Mouse (Mus musculus) ES-CJ7 (cell line): ENCODE results near the gene Pnmal1.
"Not testable (repeated sequence)": the region's sequence is repeated elsewhere in the genome, so short reads cannot be mapped to it uniquely, and the experiment has no call there.

Source experiments
- DNase-seq: peaks from one replicate; pipeline ENCODE4 v3.0.0; 2011; ENCODE audit warnings: low read depth, low spot score

Pnmal1 gene

DNA sequence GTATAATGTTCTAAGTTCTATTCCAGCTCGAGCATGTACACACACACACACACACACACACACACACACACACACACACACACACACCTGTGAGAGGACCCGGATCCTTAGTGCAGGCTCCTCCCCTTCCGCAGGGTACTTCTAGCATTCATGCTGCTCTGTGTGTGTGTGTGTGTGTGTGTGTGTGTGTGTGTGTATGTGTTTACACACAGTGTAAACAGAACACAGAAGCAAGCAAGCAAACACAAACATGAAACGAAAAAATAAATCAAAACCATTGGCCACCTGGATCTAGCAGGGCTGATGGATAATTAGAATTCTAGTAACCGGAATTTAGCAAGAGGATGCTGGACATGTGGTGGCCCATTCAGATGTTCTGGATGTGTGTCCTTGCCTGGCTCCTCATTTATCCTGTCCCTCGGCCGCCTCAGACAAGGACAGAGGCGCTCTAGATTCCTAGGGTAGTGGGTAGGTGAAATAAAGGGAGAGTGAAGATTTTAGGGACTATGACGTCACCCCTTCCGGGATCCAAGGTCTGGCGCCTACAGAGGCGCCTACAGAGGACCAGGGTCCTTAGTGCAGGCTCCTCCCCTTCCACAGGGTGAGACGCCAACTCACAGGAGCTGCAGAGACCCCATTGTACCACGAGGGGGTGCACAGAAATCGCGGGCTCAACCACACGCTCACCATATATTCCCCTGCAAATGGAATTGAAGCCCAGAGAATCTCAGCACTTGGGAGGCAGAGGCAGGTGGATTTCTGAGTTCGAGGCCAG lies 8.4 kb upstream of the Pnmal1 start:
- DNase-seq: peak; percentile 94

DNA sequence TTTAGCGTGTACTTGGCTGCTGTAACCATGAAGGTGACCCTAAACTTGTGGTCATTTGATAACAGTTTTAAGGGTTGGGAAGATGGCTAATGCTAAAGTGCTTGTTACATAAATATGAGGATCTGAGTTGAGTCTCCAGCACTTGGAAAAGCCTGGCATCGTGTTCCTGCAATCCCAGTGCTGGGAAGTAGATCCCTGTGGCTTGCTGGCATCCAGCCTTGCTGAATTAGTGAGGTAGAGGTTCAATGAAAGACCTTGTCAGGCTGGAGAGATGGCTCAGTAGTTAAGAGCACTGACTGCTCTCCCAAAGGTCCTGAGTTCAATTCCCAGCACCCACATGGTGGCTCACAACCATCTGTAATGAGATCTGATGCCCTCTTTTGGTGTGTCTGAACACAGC lies 5.7 kb upstream of the Pnmal1 start:
- DNase-seq: not testable (repeated sequence)

DNA sequence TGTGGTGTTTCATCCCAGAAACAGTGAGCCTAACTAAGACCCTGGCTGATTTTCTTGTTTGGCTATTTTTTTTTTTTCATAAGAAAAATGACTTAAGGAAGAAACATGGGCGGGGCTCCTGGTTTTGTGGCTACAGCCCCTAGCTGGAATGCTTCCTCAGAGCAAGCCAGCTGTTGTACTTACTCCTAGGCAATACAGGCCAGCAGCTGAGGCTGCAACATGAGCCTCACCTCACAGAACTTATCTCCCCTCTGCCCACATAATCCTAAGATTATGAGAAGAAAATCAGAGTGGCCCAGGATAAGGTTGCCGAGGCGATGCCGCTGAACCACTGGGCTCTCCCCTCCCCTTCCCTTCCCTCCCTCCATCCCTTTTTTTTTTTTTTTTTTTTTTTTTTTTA lies 3.8 kb upstream of the Pnmal1 start:
- no peak for DNase-seq

DNA sequence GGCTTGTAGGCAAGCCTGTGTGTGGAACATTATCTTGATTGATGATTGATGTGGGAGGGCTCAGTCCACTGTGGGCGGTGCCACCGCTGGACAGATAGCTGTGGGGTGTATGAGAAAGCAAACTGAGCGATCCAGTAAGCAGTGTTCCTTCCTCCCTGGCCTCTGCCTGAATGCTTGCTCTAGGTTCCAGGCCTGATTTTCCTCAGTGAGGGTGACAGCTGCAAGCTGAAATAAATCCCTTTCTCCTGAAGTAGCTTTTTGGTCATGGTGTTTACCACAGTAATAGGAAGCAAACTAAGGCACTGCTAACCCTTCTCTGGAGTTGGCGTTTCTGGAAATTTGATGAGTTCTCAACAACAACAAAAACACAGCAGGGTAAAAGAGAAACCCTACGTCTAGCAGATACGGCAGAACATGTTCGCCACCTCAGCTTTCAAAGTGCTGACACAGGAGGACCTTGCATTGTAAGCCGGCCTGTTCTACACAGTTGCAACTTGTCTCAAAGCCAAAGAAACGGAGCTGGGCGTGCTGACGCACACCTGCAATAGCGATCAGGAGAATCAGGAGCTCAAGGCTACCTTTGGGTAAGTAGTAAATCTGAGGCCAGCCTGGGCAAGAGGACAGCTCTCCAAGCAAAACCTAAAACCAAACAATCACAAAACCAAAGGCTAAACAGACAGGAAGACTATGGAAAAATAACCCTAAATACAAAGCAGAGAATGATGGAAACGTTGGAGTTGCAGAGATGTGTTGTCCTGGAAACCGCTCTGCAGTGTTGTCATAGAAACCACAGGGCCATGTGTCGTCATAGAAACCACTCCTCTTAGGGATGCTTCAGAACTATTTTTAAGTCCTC lies 2.8 kb upstream of the Pnmal1 start:
- DNase-seq: no peak

DNA sequence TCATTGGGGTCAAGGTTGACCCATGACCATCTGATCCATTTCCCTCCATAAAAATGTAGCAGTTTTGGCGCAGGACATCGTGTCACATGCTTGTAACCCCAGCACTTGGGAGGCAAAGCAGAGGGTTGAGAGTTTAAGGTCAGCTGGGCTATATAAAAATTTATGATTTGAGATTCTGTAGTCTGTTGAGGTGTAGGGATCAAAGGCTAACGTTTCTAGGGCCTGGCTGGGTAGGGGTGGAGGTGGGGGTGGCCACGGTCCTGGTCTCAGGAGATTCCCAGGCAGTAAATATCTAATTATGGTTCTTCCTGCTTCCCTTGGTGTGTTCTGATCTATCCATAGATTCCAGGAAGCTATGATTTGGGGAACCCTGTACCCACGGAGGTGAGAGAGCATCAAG lies 2.2 kb downstream of the Pnmal1 start:
- DNase-seq: no peak

DNA sequence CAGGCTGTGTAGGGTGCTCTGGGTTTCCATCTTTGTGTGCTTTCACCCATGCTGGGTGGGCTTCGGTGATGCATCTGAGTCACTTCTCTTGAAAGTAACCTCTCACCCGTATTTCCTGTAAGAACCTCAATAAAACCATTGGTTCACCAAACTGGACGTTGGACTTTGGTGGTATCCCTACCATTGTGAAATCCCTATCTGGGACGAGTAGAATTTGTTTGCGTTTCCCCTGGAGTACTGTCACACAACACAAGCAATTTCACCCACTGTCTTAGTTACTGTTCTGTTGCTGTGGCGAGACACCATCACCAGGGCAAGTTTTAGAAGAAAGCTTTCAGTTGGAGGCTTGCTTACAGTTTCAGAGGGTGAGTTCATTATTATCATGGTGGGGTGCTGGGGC lies 8.9 kb downstream of the Pnmal1 start:
- DNase-seq: no peak

DNA sequence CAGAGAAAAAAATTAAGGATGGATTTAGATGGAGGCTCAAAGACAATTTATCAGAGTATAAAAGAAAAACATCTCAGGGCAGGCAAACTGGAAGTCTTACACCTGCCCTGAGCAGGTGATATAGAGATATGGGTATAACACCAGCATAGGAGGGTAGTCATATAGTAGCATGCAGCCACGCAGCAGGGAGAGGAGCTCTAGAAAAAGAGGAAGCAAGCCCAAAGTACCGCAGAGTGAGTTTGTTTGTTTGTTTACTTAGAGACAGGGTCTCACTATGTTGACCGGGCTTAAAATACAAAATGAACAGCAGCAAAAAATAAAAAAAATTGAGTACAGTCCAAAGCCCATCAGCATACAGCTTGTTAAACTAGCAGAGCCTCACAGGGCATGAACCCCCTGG lies 11.7 kb downstream of the Pnmal1 start:
- DNase-seq: no peak

DNA sequence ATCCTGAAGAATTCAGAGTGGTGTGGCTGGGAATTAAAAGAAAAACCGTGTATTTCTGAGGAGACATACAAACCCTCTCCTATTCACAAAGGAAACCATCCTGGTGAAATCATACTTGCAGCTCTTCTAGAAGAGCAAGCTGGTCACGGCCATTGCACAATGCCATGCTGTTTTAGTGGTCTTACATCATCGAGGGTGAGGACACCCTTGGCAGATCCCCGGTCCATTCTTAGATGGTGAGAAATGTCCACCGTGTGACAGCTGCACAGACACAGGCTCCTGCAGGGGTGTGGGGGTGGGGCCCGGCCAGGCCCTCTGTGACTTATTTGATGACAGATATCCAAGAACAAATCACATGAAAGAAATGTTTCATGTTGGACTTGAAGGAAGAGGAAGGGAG lies 14.5 kb downstream of the Pnmal1 start:
- no peak for DNase-seq

DNA sequence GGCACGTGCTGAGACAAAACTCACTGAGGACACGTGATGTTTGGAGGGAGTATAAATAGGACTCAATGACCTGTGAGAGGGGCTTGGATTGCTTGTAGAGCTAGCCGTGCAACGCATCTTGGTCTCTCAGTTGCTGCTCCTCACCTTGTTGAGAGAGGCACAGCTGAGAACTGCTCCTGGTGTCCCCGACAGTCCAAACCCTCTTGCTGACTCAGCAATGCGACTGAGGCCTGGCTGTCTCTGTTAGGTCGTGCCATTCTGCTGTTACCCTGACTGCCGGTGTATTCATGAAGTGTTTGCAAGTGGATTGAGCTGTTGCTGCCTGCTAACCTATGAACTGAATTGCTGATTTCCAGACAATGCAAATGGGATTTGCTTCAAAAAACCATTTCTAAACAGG lies 16.8 kb downstream of the Pnmal1 start:
- DNase-seq: no peak

DNA sequence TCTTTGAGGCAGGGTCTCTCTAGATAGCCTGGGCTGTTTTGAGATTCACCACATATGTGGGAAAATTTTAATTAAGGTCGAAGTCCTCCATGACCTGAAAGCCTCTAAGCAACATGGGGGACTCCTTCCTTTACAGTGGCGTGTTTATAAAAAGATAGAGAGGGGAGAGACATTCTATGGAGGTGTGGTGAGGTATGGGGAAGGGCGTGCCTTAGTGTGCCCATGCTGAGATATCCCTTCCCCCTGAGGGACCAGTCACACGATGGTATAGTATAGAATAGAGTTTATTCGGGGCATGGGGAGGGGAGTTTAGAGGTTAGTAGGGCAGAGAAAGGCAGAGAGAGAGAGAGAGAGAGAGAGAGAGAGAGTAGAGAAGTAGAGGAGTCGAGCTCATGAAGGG lies 18.7 kb downstream of the Pnmal1 start:
- DNase-seq: no peak

DNA sequence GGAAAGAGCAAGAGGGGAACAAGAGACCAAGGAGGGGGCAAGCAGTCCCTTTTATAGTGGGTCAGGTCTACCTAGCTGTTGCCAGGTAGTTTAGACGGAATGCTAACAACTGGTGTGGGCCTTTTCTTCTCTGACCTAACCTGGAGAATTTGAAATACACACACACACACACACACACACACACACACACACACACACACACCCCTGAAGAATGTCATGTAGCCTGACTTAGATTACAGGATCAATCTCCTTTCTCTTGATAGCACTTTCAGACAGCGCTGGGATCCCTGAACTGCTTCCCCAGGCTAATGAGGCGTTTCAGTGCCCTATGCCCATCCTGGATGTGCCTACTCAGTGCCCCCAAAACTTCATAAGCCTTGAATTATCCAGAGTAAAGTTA lies 19.1 kb downstream of the Pnmal1 start:
- DNase-seq: no peak

DNA sequence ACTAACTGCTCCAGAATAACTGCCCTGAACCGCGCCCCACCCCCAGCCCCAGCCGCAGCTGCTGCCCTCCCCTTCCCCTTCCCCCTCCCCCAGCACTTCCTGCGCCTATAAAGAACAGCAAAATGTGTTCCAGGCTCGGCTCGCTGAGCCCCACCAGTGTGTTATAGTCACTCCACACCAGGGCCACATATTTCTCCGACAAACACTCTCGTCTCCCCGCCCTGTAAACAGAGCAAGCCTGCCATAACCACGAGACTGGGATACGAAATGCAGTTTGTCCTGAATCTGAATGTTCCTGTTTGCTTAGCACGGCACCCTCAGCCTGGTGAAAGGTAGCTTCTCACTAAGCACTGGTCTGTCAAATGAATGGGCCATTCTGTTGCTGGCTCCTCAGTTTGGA lies 20.9 kb downstream of the Pnmal1 start:
- DNase-seq: peak; percentile 37

DNA sequence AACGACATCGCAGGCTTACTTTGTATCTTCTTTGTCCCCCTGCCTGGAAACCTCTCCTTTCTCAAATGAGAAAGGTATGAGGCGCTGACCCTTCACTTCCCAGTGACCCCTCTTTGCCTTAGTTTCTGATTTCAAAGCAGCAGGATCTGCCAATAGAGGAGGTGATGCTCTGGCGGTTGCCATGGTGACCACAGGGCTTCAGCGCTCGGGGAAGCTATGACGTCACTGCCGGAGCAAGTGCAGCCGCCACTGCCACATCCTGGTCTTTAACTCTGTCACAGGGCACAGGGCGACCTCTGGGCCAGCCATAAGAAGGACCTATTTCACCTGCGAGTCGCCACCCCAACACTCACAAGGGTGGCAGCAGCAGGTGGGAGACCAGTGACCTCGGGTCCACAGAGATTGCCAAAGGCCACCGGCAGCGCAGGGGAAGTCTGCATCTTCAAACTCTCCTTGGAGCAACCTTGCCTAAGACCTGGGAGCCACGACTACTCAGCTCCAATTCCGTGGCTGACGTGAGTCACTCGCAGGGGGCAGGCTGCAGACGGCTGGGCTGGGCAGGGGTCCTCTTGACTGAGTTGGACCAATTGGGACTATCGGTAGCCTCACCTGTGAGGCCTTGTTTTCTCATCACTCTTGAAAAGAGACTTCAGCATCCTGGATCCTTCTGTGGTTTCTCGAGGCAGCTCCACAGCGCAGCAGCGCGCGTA lies 23.5 kb downstream of the Pnmal1 start, which contains the start of gene Gm42372:
TSS of gene Gm42372 (plus strand) at position 228 of the 710 bp plus-strand sequence.
- DNase-seq: peak; percentile 82

DNA sequence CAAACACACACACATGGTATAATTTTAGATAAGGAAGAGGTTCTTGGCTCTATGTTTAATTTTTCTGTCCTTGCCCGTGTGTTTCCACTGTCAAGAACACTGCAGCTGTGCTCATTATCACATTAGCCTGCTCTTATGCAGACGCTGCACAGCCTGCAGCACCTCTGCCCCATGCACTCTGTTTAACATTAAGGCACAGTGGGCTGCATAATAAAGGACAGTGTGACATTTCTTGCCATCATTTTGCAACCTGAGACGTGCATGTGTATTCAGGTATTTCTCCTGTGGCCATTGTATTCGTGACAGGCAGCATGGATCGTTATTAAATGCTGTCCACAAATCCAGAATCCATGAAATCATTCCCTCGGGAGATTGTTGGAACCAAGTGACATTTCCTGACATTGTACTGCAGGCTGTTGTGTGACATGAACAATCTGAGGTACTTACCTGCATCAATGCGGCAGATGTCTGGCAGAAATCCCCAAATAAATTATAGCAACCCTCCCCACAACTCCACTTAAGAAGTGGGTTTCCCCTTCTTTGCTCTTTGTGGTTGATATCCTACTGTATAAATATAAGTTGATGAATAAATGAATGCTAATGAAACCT lies 28.2 kb downstream of the Pnmal1 start:
- DNase-seq: no peak

DNA sequence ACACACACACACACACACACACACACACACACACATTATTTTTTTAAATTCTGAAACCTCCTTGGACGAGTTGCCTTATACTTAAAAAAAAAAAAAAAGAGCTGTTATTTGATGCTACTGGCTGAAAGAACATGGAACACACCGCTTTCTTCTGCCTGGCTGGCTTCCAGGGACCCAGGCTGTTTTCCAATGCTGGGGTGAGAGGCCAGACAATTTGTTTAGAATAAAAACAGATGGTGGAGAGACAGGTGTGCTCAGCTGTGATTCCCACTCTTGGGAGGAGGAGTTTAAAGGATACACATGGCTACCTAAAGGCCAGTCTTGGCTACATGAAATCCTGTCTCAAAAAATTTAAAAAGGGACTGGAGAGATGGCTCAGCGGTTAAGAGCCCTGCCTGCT lies 28.9 kb downstream of the Pnmal1 start:
- no peak for DNase-seq

DNA sequence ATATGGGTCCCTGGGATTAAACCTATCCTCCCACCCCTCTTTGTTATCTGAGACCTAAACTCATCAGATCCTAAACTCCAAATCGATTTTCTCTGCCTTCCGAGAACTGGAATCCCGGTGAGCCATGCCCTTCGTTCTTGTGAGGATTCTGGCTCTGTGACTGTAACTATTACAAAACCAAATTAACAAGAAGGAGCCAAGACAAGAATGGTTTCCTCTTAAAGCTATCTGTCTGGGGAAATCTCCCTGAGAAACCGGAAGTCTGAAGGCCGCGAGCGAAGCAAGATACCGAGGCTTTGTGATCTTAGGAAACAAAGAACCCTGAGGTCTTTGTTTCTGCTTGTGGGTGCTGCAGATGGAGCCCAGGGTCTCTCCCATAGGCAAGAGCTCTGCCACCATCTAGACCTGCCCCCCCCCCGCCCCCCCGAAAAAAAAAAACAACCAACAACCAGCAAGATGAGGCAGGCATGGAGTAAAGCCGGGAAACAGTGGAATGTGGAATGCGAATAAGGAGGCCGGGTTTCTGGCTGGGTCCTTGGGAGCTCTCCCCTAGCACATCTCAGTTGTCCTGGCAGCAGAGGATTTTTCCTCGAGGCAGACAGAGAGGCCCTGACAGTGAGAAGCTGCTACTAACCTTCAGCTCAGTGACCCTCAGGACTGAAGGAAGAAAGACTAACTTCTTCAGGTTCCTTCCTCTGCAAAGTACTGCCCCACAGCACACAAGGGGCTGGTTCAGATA lies 30.7 kb downstream of the Pnmal1 start:
- no peak for DNase-seq

DNA sequence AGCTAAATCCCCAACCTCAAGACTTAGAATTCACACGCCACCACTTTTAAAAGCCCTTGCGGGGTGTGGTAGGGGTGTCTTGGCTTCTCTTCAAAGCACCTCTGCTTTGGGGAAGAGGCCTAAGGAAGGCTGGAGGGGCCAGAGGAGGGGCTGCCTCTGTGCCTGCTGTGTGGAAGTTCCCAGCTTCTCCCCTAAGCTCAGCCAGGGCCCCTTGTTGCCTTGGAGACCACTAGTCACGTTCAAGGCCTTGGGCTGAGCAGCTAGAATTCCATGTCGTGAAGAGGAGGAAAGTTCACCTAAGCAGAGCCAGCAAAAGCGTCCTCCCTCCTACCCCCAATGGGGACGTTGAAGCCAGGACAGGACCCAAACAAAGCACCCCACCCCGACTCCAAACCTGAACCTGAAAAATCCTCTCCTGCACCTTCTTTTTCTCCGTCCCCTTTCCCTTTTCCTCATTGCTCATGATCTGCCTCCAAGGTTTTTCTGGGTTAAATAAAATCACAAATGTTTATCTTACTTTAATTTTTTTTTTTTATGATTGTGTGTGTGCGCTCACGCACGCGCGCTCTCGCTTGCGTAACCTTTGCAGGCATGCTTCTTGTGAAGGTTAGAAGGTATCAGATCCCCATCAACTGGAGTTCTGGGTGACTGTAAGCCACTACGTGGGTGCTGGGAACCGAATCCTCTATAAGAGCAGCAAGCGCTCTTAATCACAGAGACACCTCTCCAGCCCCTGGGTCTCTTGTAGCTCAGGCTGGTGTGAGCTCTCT lies 32.4 kb downstream of the Pnmal1 start:
- peak; percentile 36 for DNase-seq

DNA sequence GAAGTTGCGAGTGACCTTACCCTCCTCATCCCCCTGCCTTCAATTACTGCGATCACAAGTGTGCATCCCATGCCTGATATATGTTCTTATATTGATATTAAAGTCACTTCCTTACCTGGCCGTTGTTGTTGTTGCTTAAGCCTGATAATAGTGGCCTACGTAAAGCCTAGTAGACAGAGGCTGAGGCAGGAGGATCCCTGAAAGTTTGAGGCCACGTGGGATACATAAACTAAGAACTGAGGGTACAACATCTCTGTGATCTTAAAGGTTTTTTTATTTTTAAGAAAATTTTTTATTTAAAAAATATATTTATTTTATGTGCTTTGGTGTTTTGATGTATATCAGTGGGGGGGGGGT lies 33.0 kb downstream of the Pnmal1 start, which contains the start of gene Ccdc8:
TSS of gene Ccdc8 (plus strand) at position 258 of the 357 bp plus-strand sequence.
- DNase-seq: no peak

DNA sequence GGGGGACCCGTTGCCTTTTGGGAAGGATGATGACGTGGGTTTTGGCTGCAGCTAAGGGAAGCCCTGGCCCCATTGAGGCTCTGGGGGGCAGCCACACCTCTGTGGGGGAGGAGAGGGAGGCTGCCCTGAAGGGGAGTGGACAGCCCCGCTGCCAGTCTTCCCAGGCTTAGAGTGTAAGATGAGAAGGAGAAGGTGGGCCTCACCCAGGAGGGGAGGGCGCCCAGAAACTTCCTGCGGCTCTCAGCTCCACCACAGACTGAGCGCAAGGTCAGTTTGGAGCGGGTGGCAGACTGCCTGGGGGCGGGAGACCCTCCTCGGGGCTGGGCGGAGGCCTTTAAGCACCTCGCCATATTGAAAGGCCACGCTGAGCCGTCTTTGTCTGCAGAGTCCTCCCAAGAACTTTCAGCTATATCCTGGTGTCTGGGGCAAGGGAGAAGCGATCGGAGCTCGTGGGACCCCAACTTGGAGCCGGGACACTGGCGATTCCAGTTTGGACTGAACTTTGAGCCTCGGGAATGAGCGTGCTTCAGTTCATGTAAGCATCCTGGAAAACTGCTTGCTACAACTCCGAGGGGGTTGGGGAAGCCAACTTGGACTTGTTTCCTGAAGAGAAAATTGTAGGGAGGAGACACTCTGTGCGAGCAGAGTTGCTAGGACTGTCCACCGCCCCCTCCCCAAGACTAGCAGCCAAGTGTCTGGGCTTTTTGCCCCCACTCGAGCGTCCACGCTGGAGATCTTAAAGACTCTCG lies 34.3 kb downstream of the Pnmal1 start:
- DNase-seq: peak; percentile 84

DNA sequence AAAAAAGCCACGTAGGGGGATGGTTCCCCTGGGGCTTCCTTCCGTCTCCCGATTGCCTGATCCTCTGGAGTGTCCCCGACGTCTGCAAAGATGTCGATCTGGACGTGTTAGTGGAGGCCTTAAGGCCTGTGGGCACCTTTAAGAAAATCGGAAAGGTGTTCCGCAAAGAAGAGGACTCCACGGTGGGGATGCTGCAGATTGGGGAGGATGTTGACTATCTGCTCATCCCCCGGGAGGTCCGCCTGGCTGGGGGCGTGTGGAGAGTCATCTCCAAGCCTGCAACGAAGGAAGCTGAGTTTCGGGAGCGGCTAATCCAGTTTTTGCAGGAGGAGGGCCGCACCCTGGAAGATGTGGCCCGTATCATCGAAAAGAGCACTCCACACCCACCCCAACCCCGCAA lies 34.9 kb downstream of the Pnmal1 start:
- DNase-seq: no peak
